Mouse (Mus musculus) limb, embryonic 14.5 days (tissue): ENCODE measurements at regions not wholly inside any gene's neighbourhood (a gene's known extent, or its start where the extent isn't known, plus 50 kb on each side); places are given as distances from the start of the nearest gene placed in this dataset.

Source experiments
- ATAC-seq: fragments of 200-750 bp; cut with Nextera tagmentation; 2 replicates; pipeline ENCODE4 v1.8.0; 2017; ENCODE audit warnings: low read depth, moderate number of reproducible peaks, moderate TSS enrichment; ENCODE audit not compliant: low FRiP score
- DNase-seq: peaks from one replicate; pipeline ENCODE4 v3.0.0-alpha.2; 2015; ENCODE audit warnings: low spot score
- H3K27ac ChIP-seq: fragments of 300-500 bp; sonication (generic); replicated peaks from 2 replicates; pipeline ENCODE4 v1.5.1; 2014; ENCODE audit warnings: low read depth, mild to moderate bottlenecking, low read length, moderate library complexity, mixed read lengths
- H3K27me3 ChIP-seq: fragments of 300-500 bp; sonication (generic); 2 replicates; pipeline ENCODE4 v1.6.1; 2014; ENCODE audit warnings: low read length, mixed read lengths; ENCODE audit not compliant: control insufficient read depth, insufficient read depth
- H3K36me3 ChIP-seq: fragments of 300-500 bp; sonication (generic); 2 replicates; pipeline ENCODE4 v1.6.1; 2014; ENCODE audit warnings: mild to moderate bottlenecking, low read length, moderate library complexity, mixed read lengths; ENCODE audit not compliant: control insufficient read depth, insufficient read depth
- H3K4me1 ChIP-seq: fragments of 300-500 bp; sonication (generic); 2 replicates; pipeline ENCODE4 v1.6.1; 2014; ENCODE audit warnings: antibody characterized with exemption, low read length, mixed read lengths; ENCODE audit not compliant: control insufficient read depth, insufficient read depth
- H3K4me2 ChIP-seq: fragments of 300-500 bp; sonication (generic); replicated peaks from 2 replicates; pipeline ENCODE4 v1.6.1; 2014; ENCODE audit warnings: low read depth, mild to moderate bottlenecking, low read length, moderate library complexity; ENCODE audit not compliant: severe bottlenecking
- H3K4me3 ChIP-seq: fragments of 300-500 bp; sonication (generic); replicated peaks from 2 replicates; pipeline ENCODE4 v1.5.1; 2014; ENCODE audit warnings: low read length
- H3K9ac ChIP-seq: fragments of 300-500 bp; sonication (generic); 2 replicates; pipeline ENCODE4 v1.6.1; 2014; ENCODE audit warnings: mild to moderate bottlenecking, low read depth, low read length, moderate library complexity; ENCODE audit not compliant: severe bottlenecking
- H3K9me3 ChIP-seq: fragments of 300-500 bp; sonication (generic); 2 replicates; pipeline ENCODE4 v1.6.1; 2016; ENCODE audit warnings: low read length; ENCODE audit not compliant: control insufficient read depth
- POLR2A ChIP-seq: fragments of 200-500 bp; IDR thresholded peaks from 2 replicates; pipeline ENCODE4 v1.8.0; 2012; ENCODE audit warnings: inconsistent platforms, mild to moderate bottlenecking, moderate library complexity, borderline replicate concordance; ENCODE audit not compliant: insufficient read depth, insufficient read length; ENCODE audit errors: extremely low read depth
- WGBS: fragments of 180-500 bp; shearing (Covaris S2); extraction: QIAGEN DNeasy Blood & Tissue Kit; methylation state at CpG from one replicate; pipeline ENCODE4 v1.1.7; 2014; 5-methylcytosine and 5-hydroxymethylcytosine counted together

GRCm38 (mm10) chr13:82962333-82962732 lies 541.5 kb upstream of the Mef2c start:
- Histone ChIP-seq H3K4me1 (no peaks in the 10 kb centered on the region), H3K4me3 (no peak overlapping the region), H3K4me2 (no peak overlapping the region), H3K9me3 (no peaks in the 10 kb centered on the region), H3K27ac (no peak overlapping the region), H3K36me3 (no peaks in the 10 kb centered on the region), H3K27me3 (no peaks in the 10 kb centered on the region), H3K9ac (no peak overlapping the region)
- 75% methylated on average over 3 of the region's 3 CpGs for WGBS
- DNase-seq (no peak), ATAC-seq (no peak)
- TF ChIP-seq POLR2A, result no peak

- Histone ChIP-seq H3K36me3 (no peaks in the 10 kb centered on the region), H3K9me3 (no peaks in the 10 kb centered on the region), H3K4me2 (no peak overlapping the region), H3K27me3 (no peaks in the 10 kb centered on the region), H3K9ac (no peak overlapping the region), H3K4me1 (no peaks in the 10 kb centered on the region), H3K4me3 (no peak overlapping the region), H3K27ac (no peak overlapping the region)
- ATAC-seq, result no peak
- no peak for TF ChIP-seq POLR2A
- WGBS, result 83% methylated on average over 9 of the region's 9 CpGs
- no peak for DNase-seq
Measured at GRCm38 (mm10) chr13:82971722-82972121, 532.1 kb upstream of the Mef2c start.

DNA sequence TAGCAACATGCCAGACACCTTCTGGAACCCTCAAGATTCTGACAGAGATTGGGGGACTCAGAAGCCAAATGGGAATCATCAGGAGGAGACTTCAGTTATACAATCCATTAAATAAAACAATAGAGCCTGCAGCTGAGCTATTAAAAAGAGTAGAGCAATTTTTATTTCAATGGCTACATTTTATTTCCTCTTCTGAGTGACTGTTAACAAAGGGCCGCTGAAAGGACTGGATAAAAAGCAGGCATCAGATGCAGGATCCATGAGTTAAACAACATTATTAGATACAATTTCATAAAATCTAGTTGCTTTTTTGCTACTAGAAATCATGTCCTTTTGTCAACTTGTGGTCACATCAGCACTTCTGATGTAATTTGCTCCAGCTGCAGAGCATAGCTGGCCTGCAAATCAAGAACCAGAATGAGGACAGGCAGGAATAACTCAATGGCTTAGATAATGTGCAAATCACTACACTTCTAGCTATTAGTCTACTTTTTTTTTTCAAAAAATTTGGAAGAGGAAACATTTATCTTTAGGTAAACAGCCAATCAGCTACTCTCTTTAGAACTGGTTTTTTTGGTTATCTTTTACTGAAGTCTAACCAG lies 529.5 kb upstream of the Mef2c start:
- Histone ChIP-seq H3K4me3 (no peak overlapping the region), H3K27ac (no peak overlapping the region), H3K9me3 (no peaks in the 10 kb centered on the region), H3K4me1 (no peaks in the 10 kb centered on the region), H3K27me3 (no peaks in the 10 kb centered on the region), H3K4me2 (no peak overlapping the region), H3K9ac (no peak overlapping the region), H3K36me3 (no peaks in the 10 kb centered on the region)
- no peak for TF ChIP-seq POLR2A
- ATAC-seq, result no peak
- no peak for DNase-seq
- WGBS, result 59% methylated on average over 1 of the region's 1 CpGs

DNA sequence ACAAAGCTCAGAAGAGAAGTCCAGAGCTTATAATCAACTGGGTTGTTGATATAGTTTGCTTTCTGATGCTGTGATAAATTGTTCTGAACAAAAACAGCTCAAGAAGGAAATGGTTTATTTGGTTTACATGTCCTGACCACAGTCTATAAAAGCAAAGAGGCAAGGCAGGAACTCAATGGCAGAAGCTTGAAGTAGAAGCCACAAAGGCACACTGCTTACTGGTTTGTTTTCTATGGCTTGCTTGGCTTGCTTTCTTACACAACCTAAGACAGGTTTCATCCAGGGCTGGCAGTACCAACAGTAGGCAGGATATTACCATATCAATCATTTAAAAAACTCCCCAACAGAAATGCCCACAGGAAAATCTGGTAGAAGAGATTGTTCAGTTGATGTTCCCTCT lies 502.7 kb upstream of the Mef2c start:
- Histone ChIP-seq H3K4me2 (no peak overlapping the region), H3K27ac (no peak overlapping the region), H3K9me3 (no peaks in the 10 kb centered on the region), H3K9ac (no peak overlapping the region), H3K4me1 (no peaks in the 10 kb centered on the region), H3K27me3 (no peaks in the 10 kb centered on the region), H3K4me3 (no peak overlapping the region), H3K36me3 (no peaks in the 10 kb centered on the region)
- ATAC-seq (no peak), DNase-seq (no peak)
- TF ChIP-seq POLR2A, result no peak

GRCm38 (mm10) chr13:83016686-83017085 lies 487.1 kb upstream of the Mef2c start:
- no peak for TF ChIP-seq POLR2A
- Histone ChIP-seq H3K4me3 (no peak overlapping the region), H3K9ac (no peak overlapping the region), H3K36me3 (no peaks in the 10 kb centered on the region), H3K9me3 (no peaks in the 10 kb centered on the region), H3K4me1 (no peaks in the 10 kb centered on the region), H3K27ac (no peak overlapping the region), H3K27me3 (no peaks in the 10 kb centered on the region), H3K4me2 (no peak overlapping the region)
- DNase-seq (no peak), ATAC-seq (no peak)

- Histone ChIP-seq H3K9me3 (no peaks in the 10 kb centered on the region), H3K4me2 (no peak overlapping the region), H3K4me1 (no peaks in the 10 kb centered on the region), H3K36me3 (no peaks in the 10 kb centered on the region), H3K9ac (no peak overlapping the region), H3K4me3 (no peak overlapping the region), H3K27me3 (no peaks in the 10 kb centered on the region), H3K27ac (no peak overlapping the region)
- DNase-seq (no peak), ATAC-seq (no peak)
- WGBS, result 23% methylated on average over 3 of the region's 3 CpGs
- no peak for TF ChIP-seq POLR2A
Measured at GRCm38 (mm10) chr13:83020829-83021228, 483.0 kb upstream of the Mef2c start.
